Mouse (Mus musculus) heart, postnatal 0 days (tissue): ENCODE results near the gene Mpzl2.

Experiments
- CTCF ChIP-seq: IDR thresholded peaks from 2 replicates; pipeline ENCODE4 v1.5.1; 2016; ENCODE audit warnings: antibody characterized with exemption, control low read depth, low read depth
- EP300 ChIP-seq: IDR thresholded peaks from 2 replicates; pipeline ENCODE4 v1.6.1; 2016; ENCODE audit warnings: antibody characterized with exemption, low read depth

GRCm38 (mm10) chr9:45014879-45015278 lies 24.7 kb upstream of the Mpzl2 start:
- no peak for TF ChIP-seq EP300
- TF ChIP-seq CTCF: no peak
